Mouse (Mus musculus): Measurements from ENCODE around the gene Olfr958.
A peak's percentile ranks its signal among the peaks of the same experiment; 100 is the strongest.

The Olfr958 gene

DNA sequence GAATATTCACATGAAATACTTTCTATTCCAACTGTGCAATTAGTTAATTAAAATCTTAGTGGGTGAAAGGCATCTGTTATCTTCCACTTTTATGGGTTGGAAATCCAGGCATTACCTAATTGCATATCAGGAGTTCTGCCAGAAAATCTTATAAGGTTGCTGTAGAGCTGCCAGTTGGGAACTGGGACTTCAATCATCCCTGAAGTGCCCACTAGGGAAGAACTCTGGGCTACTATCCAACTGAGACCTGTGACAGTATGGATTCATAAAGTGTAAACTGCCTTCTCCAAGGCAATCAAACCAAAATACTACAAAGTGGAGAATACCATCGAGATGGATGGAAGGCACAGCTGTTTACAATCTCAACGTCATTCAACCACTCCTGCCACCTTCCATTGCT is at the start of gene Olfr958:
Olfr958 (minus strand) TSS at position 109 of the 400 bp plus-strand sequence.
- no peak for DNase-seq (ENCODE audit: low read depth, low spot score)

DNA sequence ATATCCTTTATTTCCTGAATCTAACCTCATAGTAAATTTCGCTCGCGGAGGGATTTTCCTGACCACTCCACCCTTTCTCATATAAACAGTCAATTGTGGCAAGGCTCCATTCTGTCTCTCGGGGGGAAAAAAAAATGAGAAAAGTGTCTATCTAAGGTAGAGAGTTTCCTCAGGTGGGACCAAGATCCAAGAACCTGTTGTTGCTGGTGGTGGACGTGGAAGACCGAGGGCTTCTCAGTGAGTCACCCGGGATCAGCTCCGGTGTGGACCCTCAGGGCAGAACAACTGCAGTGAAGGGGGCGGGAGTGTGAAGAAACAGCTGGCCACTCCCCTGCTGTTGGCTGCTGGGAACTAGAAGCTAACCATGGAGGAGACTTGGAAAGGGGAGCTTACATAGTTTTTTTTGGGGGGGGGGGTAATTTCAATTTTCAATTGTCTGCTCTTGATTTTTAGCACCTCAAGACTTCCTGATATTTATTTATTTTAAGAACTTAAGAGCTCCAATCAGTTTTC is 49.5 kb upstream of the Olfr958 start:
- DNase-seq (ENCODE audit: low read depth, low spot score): no peak

GRCm38 (mm10) chr9:39602536-39603332 is 48.9 kb upstream of the Olfr958 start:
- no peak for DNase-seq (ENCODE audit: low read depth, low spot score)

GRCm38 (mm10) chr9:39577050-39577449 is 23.2 kb upstream of the Olfr958 start:
- DNase-seq (ENCODE audit: low read depth, low spot score): no peak

DNA sequence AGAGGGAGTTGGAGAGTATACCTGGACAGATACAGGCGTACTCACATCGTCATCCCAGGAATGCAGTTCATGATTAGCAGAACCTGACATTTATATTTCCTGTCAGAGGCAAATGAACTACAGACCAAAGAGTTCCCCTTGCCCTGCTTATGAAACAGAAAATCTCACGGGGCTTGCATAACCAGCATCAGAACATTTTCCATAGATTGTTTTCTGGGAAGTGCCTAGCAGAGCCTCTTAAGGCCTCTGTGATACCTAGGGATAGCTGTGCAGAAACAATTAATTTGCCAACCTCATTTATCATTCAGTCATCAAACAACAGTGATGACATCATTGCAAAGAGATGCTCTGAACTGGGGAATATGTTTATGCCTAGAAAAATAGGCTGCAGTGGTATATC is 21.6 kb upstream of the Olfr958 start, which contains the start of gene Olfr959:
Olfr959 (minus strand) TSS at position 101 of the 400 bp plus-strand sequence.
- no peak for DNase-seq (ENCODE audit: low read depth, low spot score)

DNA sequence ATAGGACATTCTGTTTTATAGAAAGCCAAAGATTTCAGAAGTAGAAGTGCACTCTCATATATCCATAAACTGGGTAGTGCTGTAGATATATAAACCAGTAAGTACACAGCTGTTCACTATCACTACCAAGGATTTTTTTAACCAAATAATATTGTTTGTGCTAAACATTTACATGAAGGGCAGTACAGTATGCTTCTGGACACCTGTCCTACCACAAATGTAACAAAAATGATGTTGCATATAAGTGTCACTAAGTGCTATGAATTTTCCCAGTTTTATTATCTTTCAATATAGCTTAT is 4.4 kb upstream of the Olfr958 start:
- no peak for DNase-seq (ENCODE audit: low read depth, low spot score)

GRCm38 (mm10) chr9:39557529-39558348 is 3.9 kb upstream of the Olfr958 start:
- no peak for DNase-seq (ENCODE audit: low read depth, low spot score)

DNA sequence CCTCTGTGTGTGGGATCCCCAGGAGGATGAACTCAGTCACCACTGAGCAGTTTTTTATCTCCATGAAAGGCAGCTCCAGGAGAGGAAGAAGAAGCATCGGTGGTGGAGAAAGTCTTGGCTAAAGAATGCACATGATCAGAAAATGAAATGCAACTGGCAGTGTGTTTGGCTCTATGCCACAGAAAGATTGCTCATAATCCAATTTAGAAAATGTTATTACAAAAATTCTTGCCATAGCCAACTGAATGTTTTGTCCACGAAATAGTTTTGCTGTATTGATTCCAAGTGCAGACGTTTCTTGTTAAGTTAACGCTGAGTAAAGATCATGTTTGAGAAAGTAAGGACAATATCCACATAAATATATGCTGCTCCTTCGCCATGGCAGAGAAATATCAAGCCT is 3.0 kb downstream of the Olfr958 start:
- no peak for DNase-seq (ENCODE audit: low read depth, low spot score)

DNA sequence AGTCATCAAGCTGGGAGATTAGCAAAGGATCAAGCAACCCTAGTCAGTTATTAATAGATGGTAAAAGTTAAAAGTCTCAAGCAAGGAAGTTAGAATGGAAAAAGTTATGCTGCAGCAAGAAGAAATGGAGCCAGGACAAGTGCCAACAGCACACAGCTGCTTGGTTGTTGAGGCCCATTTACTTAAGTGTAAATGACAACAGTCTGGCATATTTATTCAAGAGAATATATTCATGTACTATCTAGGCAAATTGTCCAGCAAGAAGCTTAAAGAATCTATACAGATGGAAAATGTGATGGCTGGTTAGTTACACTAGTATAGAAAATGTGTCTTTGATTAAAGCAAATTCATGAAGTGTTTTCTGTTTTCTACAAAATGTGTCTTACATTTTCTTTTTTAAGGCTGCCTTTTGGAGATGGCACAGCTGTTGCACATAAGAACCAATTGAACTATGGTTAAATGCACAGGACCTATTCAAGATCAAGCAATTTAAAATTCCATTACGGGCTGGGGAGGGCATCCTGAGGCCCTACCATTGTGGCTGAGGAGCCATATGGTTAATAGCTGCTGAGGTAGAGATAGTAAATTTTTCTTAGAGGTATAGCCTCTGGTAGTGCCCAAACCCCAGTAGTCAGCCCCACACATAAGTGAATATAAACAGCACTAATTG is 30.1 kb downstream of the Olfr958 start:
- DNase-seq (ENCODE audit: low read depth, low spot score): no peak

DNA sequence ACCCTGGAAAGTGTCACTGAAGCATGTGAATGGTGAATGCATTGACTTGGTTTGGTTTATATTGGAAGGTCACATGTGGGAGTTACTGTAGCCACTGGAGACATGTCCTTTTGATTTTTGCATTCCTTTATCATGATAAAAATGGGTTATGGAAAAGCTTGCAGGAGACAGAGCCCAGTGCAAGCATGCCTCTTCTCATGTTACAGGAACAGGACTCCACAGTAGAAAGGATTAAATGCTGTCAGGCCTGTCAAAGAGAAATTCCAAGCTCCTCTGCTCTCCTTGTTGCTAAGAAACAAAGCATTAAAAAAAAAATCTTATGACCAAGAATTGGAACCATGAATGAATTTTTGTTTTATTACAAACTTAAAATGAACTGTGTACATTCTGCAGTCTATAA is 35.3 kb downstream of the Olfr958 start:
- DNase-seq (ENCODE audit: low read depth, low spot score): no peak

DNA sequence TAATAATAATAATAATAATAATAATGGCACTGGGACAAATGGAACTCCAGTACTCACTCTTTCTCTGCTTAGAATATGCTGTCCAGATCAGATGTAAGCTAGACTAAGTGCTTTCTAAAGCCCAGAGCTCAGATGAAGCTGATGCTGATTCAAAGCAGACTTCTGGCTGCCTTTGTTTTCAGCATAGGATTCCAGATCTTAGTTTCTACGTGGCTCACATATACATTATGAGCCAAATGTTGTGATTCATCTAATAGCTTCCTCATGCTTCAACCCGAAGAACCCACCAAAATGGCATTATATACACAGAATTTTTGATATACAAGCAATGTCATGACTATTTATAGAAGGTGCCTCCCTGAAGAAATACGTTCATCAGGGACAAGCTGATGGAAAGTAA is 38.3 kb downstream of the Olfr958 start, which contains the start of gene Olfr957:
Olfr957 (minus strand) TSS at position 279 of the 400 bp plus-strand sequence.
- DNase-seq (ENCODE audit: low read depth, low spot score): peak; percentile 4

DNA sequence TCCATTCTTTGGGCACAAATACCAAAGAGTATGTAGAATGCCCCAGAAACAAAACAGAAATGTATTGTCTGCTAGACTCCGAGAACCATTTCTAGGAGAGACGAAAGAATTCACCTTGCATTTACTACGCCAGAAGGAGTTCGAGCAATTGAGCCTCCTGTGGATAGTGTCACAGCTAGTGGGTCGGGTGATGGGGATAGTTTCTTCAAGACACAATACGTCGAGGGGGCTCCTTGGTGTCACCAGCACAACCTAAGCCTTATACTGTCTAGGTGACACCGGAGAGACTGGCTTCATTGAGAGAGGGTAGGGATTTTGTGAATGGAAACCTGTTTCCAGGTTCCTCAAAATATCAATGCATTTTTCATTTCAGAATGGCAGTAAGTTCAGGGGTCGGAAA is 44.4 kb downstream of the Olfr958 start:
- DNase-seq (ENCODE audit: low read depth, low spot score): no peak

GRCm38 (mm10) chr9:39508998-39509397 is 44.9 kb downstream of the Olfr958 start:
- peak; percentile 60 for DNase-seq (ENCODE audit: low read depth, low spot score)

Data from 3T3-L1 (cell line).